Mouse (Mus musculus) limb, embryonic 15.5 days (tissue): ENCODE data around the gene Foxl2. TPM values are rescaled to one million over a fixed set of nuclear protein-coding genes. Genes with fewer than 3 reads are reported as not detected.

Source experiments
- ATAC-seq: fragments of 200-750 bp; cut with Nextera tagmentation; 2 replicates; pipeline ENCODE4 v1.8.0; 2017; ENCODE audit warnings: low read depth, moderate TSS enrichment; ENCODE audit not compliant: insufficient number of reproducible peaks, low FRiP score, low TSS enrichment
- H3K27ac ChIP-seq: fragments of 300-500 bp; sonication (generic); 2 replicates; pipeline ENCODE4 v1.5.1; 2015; ENCODE audit warnings: moderate library complexity, mild to moderate bottlenecking, inconsistent platforms
- H3K27me3 ChIP-seq: fragments of 300-500 bp; sonication (generic); 2 replicates; pipeline ENCODE4 v1.6.1; 2015; ENCODE audit warnings: inconsistent platforms
- H3K36me3 ChIP-seq: fragments of 300-500 bp; sonication (generic); 2 replicates; pipeline ENCODE4 v1.6.1; 2015; ENCODE audit warnings: inconsistent platforms
- H3K4me1 ChIP-seq: fragments of 300-500 bp; sonication (generic); 2 replicates; pipeline ENCODE4 v1.6.1; 2015; ENCODE audit warnings: inconsistent platforms
- H3K4me2 ChIP-seq: fragments of 300-500 bp; sonication (generic); 2 replicates; pipeline ENCODE4 v1.6.1; 2015; ENCODE audit warnings: mild to moderate bottlenecking, inconsistent platforms
- H3K4me3 ChIP-seq: fragments of 300-500 bp; sonication (generic); 2 replicates; pipeline ENCODE4 v1.5.1; 2015; ENCODE audit warnings: mild to moderate bottlenecking, inconsistent platforms
- H3K9ac ChIP-seq: fragments of 300-500 bp; sonication (generic); 2 replicates; pipeline ENCODE4 v1.6.1; 2015; ENCODE audit warnings: inconsistent platforms
- H3K9me3 ChIP-seq: fragments of 300-500 bp; sonication (generic); 2 replicates; pipeline ENCODE4 v1.6.1; 2016; ENCODE audit warnings: inconsistent platforms
- WGBS: fragments of 180-500 bp; shearing (Covaris S2); methylation state at CpG from one replicate; pipeline ENCODE4 v1.1.7; 2015; 5-methylcytosine and 5-hydroxymethylcytosine counted together
- polyA plus RNA-seq: library from polyadenylated mRNA; unstranded; fragments of >200 nt; fragmentation: Nextera tagmentation; extraction: Ambion mirVana; gene quantifications from 2 replicates; pipeline ENCODE4 v1.2.1, GENCODE M21; 2015

The Foxl2 gene
- polyA plus RNA-seq, 1 experiment from 2014 or later, result 0.12 TPM

DNA sequence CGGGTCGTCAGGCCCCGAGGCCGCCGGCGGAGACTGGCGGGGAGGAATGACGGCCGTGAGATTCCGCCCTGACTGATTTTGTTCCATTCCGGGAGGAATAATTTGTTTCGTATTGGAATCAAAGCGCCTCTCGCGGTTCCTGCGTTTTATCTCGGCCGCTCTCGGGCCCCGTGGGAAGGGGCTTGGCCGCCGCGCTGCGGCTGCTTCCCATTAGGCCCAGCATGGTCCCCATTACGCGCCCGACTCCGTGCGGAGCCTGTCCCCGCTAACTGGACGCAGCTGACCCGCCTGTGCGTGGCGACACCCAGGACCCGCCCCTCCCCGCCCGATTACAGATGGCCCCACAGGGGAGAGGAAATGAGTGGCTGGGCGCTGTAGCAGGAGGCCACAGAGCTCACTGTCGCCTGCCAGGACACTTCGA, 18.0 kb downstream of the Foxl2 start:
- Histone ChIP-seq H3K27me3 (peaks cover 74% of the 10 kb centered on the region), H3K27ac (no peak overlapping the region), H3K36me3 (no peaks in the 10 kb centered on the region), H3K4me1 (peaks cover 10% of the 10 kb centered on the region), H3K4me2 (peak overlapping the region; percentile 78), H3K9ac (no peak overlapping the region), H3K4me3 (peak overlapping the region; percentile 40), H3K9me3 (no peaks in the 10 kb centered on the region)
- peak; percentile 58; the same call in 1 of the 2 replicates for ATAC-seq
- WGBS, result under 1% methylated on average over 40 of the region's 40 CpGs

DNA sequence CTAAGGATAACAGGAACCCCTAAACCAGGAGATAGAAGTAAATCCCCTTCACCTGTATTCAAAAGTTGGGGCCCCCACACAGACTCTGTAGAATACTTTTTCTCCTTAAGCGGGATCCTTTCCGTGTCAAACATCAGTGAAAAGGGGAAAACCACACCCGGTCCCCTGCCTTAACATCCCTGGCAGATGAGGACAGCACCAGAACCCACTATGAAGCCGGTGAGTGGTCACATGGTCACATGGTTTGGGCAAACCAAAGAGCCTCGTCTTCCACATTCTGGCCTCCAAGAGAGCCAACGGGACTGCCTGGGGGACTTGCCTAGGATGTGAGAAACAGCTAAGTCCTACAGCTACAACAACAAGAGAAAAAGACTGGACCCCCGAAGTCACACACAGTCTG, 18.5 kb downstream of the Foxl2 start:
- Histone ChIP-seq H3K4me3 (peak overlapping the region; percentile 40), H3K27ac (no peak overlapping the region), H3K36me3 (no peaks in the 10 kb centered on the region), H3K9ac (no peak overlapping the region), H3K27me3 (peaks cover 74% of the 10 kb centered on the region), H3K9me3 (no peaks in the 10 kb centered on the region), H3K4me2 (peak overlapping the region; percentile 78), H3K4me1 (peaks cover 10% of the 10 kb centered on the region)
- 6% methylated on average over 7 of the region's 7 CpGs for WGBS
- ATAC-seq, result no peak

DNA sequence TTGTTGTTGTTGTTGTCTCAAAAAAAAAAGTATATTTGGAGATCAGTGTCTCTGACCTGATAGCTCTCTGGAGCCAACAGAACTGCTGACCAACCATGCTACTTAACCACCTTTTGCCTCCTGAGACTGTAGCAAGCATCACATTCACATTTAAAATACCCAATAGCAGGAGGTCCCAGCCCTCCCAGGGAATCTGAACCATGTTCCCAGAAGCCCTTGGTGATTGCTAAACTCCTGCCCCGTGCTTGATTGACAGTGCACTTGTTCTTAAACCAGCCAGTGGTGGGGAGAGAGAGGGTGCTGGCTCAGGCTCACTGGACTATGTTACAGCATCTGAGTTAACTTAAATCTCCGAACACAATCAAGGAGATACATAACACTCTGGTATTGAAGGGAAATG, 19.8 kb downstream of the Foxl2 start:
- Histone ChIP-seq H3K27ac (no peak overlapping the region), H3K4me1 (peaks cover 13% of the 10 kb centered on the region), H3K9me3 (no peaks in the 10 kb centered on the region), H3K27me3 (peaks cover 65% of the 10 kb centered on the region), H3K36me3 (no peaks in the 10 kb centered on the region), H3K4me2 (no peak overlapping the region), H3K4me3 (no peak overlapping the region), H3K9ac (no peak overlapping the region)
- WGBS, result 29% methylated on average over 2 of the region's 2 CpGs
- no peak for ATAC-seq

DNA sequence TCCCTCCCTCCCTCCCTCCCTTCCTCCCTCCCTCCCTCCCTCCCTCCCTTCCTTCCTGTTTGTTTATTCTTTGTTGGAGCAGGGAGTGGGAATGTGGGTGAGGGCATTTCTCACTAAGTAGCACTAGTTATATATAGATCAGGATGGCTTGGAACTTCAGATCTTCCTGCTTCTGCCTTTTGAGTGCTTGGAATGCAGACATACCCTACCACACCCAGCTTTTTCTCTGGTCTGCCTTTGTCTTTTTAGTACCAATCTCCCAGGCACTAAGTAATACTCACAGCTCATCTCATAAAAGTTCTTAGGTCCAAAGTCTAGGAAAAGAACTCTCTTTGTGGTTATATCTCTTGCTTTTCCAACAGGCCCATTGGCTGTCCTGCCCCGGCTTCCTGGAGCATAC, 21.0 kb downstream of the Foxl2 start:
- Histone ChIP-seq H3K4me1 (peaks cover 13% of the 10 kb centered on the region), H3K4me2 (no peak overlapping the region), H3K9me3 (no peaks in the 10 kb centered on the region), H3K27ac (no peak overlapping the region), H3K27me3 (peaks cover 53% of the 10 kb centered on the region), H3K36me3 (no peaks in the 10 kb centered on the region), H3K9ac (no peak overlapping the region), H3K4me3 (no peak overlapping the region)
- ATAC-seq, result no peak
- WGBS, result 90% methylated on average over 1 of the region's 1 CpGs

DNA sequence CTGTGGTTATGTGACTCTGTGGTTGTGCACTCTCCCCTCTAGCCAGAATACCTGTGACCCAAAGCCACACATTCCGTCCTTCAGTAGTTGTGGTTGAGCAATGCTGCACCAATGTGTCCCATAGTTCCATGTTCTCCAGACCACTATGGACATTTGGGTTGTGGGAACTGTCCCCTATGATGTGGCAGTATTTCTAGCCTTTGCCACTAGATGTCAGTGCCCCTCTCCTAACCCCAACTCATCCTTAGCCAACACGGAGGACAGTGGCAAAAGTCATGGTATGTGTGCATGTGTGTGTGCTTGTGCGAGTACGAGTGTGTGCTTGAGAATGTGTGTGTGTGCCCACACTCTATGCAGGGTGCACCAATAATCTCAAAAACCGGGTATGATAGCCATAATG, 21.4 kb downstream of the Foxl2 start:
- peaks cover 50% of the 10 kb centered on the region for H3K27me3 ChIP-seq
- no peaks in the 10 kb centered on the region for H3K36me3 ChIP-seq
- no peak overlapping the region for H3K4me3 ChIP-seq
- WGBS, result 44% methylated on average over 5 of the region's 5 CpGs
- H3K4me1 ChIP-seq, result peaks cover 13% of the 10 kb centered on the region
- H3K4me2 ChIP-seq, result no peak overlapping the region
- no peak overlapping the region for H3K9ac ChIP-seq
- H3K9me3 ChIP-seq, result no peaks in the 10 kb centered on the region
- H3K27ac ChIP-seq, result no peak overlapping the region
- ATAC-seq, result no peak

DNA sequence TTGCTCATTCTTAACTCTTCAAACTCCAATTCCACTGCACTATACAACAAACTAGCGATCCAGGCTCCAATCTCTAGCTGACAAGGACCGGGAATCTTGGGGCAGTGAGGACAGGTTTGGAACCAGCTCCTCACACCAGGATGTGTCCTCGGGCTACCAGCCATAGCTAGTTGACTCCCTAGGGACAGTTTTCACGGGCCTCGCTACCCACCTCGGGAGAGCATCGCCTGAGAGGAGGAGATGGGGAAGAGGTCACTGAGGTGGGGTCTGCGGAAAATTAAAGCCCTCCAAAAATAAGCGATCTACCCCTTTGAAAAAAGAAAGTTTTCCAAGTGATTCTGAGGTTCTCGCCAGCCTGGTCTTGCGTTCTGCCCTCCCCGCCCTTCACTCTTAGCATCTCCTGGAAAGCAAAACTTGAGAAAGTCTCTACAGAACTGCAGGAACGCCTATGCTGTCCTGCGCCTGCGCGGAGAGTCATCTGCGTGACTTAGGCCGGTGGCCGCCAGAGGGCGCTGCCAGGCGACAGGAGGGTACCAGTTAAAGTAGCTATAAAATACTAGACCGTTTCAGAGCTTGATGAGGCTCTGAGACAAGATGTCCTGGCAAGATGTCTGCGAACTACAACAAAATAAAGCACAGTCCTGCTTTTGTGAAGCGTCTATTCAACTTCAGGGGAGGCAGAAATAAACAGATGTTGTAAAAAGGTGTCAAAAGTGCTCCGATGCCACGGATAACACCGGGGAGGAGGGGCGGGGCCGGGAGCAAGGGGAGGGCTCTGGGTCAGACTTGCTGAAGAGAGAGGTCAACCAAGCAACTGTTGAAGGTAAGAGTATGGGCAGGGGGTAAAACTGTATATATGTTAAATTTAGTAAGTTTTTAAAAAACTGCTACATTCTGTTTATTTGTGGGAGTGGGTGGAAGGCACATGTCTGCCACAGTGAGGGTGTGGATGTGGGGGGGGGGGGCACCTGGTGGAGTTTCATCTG, 24.6 kb downstream of the Foxl2 start:
- Histone ChIP-seq H3K4me2 (peak overlapping the region; percentile 46), H3K4me3 (peak overlapping the region; percentile 32), H3K27ac (no peak overlapping the region), H3K9ac (no peak overlapping the region), H3K36me3 (no peaks in the 10 kb centered on the region), H3K4me1 (peaks cover 4% of the 10 kb centered on the region), H3K27me3 (peaks cover 40% of the 10 kb centered on the region), H3K9me3 (no peaks in the 10 kb centered on the region)
- 5% methylated on average over 29 of the region's 29 CpGs for WGBS
- ATAC-seq, result 0 out of 2 replicates have a peak, but pooled peaks have one; percentile 30

DNA sequence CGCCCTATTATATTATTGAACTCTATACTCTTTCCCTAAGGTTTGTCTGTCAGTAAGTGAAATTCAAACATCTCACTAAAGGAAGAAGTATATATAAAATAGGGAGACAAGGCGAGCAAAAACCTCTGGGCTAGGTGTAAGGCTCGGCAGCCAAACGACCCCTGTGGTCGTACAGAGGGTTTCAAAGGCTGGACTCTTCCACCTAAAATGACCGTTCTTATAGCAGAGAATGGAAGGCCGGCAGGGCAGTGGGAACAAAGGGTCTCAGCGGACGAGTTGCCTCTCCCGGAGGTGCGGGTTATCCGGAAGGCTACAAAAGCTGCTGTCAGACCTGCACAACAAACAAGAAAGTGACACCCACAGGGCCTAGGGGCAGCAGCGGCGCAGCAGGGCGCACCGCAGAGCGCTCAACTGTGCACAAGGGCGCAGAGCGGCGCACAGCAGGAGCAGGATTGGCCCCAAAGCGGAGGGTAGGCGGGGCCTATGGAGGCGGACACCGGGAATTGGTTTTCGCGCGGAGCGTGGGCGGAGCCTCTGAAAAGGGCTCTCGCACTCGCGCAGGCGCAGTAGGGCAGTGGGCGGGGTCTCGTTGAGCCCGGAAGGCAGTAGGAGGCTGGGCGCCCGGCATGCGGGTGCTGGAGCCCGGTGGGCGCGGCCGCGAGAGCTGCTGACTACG, 30.9 kb downstream of the Foxl2 start, which contains the start of gene Faim:
Faim (plus strand) TSS at position 574 of the 676 bp plus-strand sequence.
- Histone ChIP-seq H3K9me3 (no peaks in the 10 kb centered on the region), H3K9ac (peak within 1 kb of the TSS; percentile 54), H3K4me2 (peak within 1 kb of the TSS; percentile 92), H3K27me3 (peaks cover 20% of the 10 kb centered on the region), H3K36me3 (no peaks in the 10 kb centered on the region), H3K4me1 (peaks cover 10% of the 10 kb centered on the region; the same call in 1 of the 2 replicates), H3K4me3 (peak within 1 kb of the TSS; percentile 87), H3K27ac (no peak within 1 kb of the TSS; the same call in 1 of the 2 replicates)
- peak; percentile 97 for ATAC-seq
- 1% methylated on average over 45 of the region's 45 CpGs for WGBS

DNA sequence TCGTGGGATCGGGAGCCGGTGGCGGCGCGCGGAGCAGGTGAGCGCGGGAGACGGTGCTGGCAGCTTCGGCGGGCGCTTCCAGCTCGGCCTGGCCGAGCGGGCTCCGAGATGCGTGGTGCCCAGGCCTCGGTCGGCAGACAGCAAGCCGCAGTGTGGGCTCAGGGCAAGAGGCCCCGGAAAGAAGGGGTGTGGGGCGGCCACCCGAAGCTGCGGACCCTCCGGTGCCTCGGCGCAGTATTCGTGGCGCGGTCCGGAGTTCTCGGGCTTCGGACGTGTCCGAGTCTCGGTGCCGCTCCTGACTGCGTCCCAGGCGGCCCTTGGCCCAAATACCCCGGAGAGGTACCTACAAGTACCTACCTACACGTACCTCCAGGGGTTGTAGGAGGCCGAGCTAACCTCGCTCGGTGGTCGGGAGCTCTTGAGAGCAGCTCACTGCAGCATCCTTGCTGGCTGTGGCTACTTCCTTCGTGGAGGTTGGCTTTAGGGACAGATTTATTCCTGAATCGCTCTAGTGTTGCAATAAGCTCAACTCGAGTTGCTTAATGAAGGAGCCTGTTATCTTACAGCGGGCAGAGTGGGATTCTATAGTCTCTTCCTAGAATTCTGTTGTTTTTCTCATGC, 31.5 kb downstream of the Foxl2 start:
- no peaks in the 10 kb centered on the region for H3K36me3 ChIP-seq
- H3K4me1 ChIP-seq, result peaks cover 10% of the 10 kb centered on the region; the same call in 1 of the 2 replicates
- H3K9me3 ChIP-seq, result no peaks in the 10 kb centered on the region
- H3K4me2 ChIP-seq, result peak overlapping the region; percentile 92
- H3K27ac ChIP-seq, result no peak overlapping the region
- H3K27me3 ChIP-seq, result peaks cover 20% of the 10 kb centered on the region
- peak overlapping the region; percentile 54 for H3K9ac ChIP-seq
- under 1% methylated on average over 49 of the region's 50 CpGs for WGBS
- H3K4me3 ChIP-seq, result peak overlapping the region; percentile 87
- no peak; the same call in 1 of the 2 replicates for ATAC-seq

DNA sequence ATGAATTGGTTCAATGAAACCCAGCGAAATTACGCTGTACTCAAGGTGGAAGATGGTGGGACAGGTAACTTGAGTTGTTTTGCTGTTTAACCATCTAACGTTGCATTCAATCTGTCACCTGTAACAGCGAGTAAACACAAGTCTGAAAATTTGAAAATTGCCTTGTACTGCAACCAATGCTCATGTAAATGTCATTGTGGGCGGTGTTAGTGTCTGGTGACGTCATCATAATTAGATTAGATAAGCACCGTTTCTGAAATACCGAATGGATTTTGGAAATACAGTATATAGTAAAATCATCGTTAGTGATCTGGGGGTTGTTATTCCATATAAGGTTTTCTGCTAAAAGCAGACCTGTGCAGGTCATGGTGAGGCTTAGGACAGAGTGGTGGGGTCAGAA, 32.0 kb downstream of the Foxl2 start:
- Histone ChIP-seq H3K4me1 (peaks cover 10% of the 10 kb centered on the region; the same call in 1 of the 2 replicates), H3K9ac (no peak overlapping the region), H3K4me2 (peak overlapping the region; percentile 92), H3K27me3 (peaks cover 19% of the 10 kb centered on the region), H3K9me3 (no peaks in the 10 kb centered on the region), H3K27ac (no peak overlapping the region), H3K4me3 (peak overlapping the region; percentile 87), H3K36me3 (no peaks in the 10 kb centered on the region)
- ATAC-seq, result no peak
- WGBS, result 44% methylated on average over 9 of the region's 9 CpGs

DNA sequence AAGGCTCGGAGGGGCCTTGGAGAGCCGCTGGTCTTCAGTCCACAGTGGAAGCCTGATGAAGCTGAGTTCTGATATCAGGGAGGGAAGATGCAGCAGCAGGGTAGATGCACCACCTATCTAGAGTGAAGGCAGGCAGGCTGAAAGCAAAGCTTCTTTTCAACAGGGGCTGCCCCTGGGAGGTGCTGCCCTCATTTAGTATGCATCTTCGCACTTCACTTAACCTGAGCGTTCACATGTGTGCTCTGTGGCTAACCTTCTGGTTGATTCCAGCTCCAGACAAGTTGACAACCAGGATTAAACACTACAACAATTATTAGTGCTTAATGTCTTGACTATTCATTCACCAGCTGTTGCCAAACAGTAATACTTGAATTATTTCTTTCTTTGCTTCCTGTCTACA, 39.0 kb downstream of the Foxl2 start:
- Histone ChIP-seq H3K9ac (no peak overlapping the region), H3K4me3 (no peak overlapping the region), H3K4me1 (no peaks in the 10 kb centered on the region), H3K36me3 (peaks cover 17% of the 10 kb centered on the region; the same call in 1 of the 2 replicates), H3K9me3 (no peaks in the 10 kb centered on the region), H3K27ac (no peak overlapping the region), H3K4me2 (no peak overlapping the region), H3K27me3 (no peaks in the 10 kb centered on the region)
- 91% methylated on average over 4 of the region's 4 CpGs for WGBS
- ATAC-seq, result no peak

DNA sequence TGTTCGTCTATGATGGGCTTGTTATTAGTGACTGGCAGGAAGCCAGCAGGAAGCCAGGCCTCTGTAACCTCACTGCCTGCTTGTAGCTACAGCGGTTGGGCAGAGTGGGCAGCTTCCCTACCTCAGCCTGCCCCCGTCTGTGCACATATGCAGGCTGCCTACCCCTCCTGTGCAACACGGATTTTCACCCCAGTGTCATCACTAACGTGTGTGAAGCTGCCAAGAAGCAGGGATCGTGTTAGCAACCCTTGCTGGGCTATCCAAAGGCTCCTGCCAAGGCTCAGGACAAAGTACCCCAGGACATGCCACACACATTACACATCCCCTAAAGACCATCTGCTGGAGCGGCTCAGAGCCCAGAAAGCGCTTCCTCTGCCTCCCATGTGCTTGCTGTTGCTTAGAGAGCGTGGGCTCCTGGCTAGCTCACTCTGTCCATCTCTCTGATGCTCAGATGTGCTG, 44.8 kb downstream of the Foxl2 start:
- H3K27ac ChIP-seq, result no peak overlapping the region
- H3K4me3 ChIP-seq, result no peak overlapping the region
- no peaks in the 10 kb centered on the region for H3K4me1 ChIP-seq
- no peak overlapping the region for H3K4me2 ChIP-seq
- WGBS, result 79% methylated on average over 9 of the region's 9 CpGs
- peaks cover 31% of the 10 kb centered on the region; the same call in 1 of the 2 replicates for H3K36me3 ChIP-seq
- H3K27me3 ChIP-seq, result no peaks in the 10 kb centered on the region
- H3K9ac ChIP-seq, result no peak overlapping the region
- no peak for ATAC-seq
- H3K9me3 ChIP-seq, result no peaks in the 10 kb centered on the region
